Mouse (Mus musculus): ENCODE measurements around the gene Llcfc1. TPM values are rescaled to one million over a fixed set of nuclear protein-coding genes. Genes with fewer than 3 reads are reported as not detected.

The Llcfc1 gene
- polyA plus RNA-seq, 1 experiment from 2014 or later, result not detected

GRCm38 (mm10) chr6:41710281-41710680 is 26.1 kb downstream of the Llcfc1 start:
- Histone ChIP-seq H3K9me3 (no peaks in the 10 kb centered on the region), H3K4me1 (no peaks in the 10 kb centered on the region), H3K36me3 (no peaks in the 10 kb centered on the region), H3K27ac (no peak overlapping the region), H3K27me3 (replicated peaks) (no peaks in the 10 kb centered on the region), H3K9ac (no peak overlapping the region), H3K4me2 (replicated peaks) (no peak overlapping the region), H3K4me3 (no peak overlapping the region)
- 88% methylated on average over 1 of the region's 1 CpGs for WGBS
- ATAC-seq (ENCODE audit: low FRiP score, low read depth), result no peak

- Histone ChIP-seq H3K4me3 (no peak overlapping the region), H3K9me3 (no peaks in the 10 kb centered on the region), H3K27ac (no peak overlapping the region), H3K27me3 (replicated peaks) (no peaks in the 10 kb centered on the region), H3K4me2 (replicated peaks) (no peak overlapping the region), H3K9ac (no peak overlapping the region), H3K36me3 (no peaks in the 10 kb centered on the region), H3K4me1 (no peaks in the 10 kb centered on the region)
- WGBS, result 87% methylated on average over 2 of the region's 2 CpGs
- no peak for ATAC-seq (ENCODE audit: low FRiP score, low read depth)
Observed at GRCm38 (mm10) chr6:41721430-41721829, 37.2 kb downstream of the Llcfc1 start.

GRCm38 (mm10) chr6:41727989-41728609 is 43.9 kb downstream of the Llcfc1 start:
- ATAC-seq (ENCODE audit: low FRiP score, low read depth), result no peak
- H3K9ac ChIP-seq, result no peak overlapping the region
- no peak overlapping the region for H3K4me3 ChIP-seq
- no peaks in the 10 kb centered on the region for H3K4me1 ChIP-seq
- H3K9me3 ChIP-seq, result no peaks in the 10 kb centered on the region
- no peak overlapping the region for H3K27ac ChIP-seq
- WGBS, result 80% methylated on average over 1 of the region's 1 CpGs
- H3K36me3 ChIP-seq, result no peaks in the 10 kb centered on the region
- no peaks in the 10 kb centered on the region for H3K27me3 ChIP-seq (replicated peaks)
- H3K4me2 ChIP-seq (replicated peaks), result no peak overlapping the region

DNA sequence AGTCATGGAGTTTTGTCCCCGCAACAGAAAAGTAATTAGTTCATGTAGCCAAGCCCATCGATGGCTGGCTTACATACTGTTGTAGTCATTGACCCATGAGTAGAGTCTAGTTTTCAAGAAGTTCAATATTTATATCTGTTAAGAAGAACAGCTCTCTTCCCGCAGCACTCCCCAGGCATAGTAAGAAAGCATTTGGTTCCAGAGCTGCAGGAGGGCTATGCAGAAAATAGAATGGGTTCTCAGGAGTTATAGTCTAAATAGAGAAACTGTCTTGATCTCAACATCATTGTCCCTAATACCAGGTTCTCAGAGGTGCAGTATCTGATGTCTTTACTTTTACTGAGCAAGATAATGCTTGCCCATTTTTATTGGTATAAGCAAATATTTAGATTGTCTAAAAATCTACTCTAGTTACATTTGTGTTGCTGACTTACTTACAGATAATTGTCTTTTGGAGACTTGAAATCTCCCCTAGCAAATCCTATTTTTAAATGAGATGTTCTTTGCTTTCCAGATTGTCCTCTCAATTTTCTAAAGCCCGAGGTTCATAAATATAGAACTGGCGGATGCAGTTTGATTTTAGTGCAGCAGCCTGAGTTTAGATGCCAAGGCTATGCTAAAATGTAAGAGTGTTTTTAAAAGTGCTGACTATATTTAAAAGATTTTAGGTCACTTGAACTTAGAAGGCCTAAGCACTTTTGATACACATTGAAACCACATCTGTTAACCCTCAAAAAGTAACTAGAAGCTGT is 50.7 kb downstream of the Llcfc1 start:
- H3K27me3 ChIP-seq (replicated peaks), result no peaks in the 10 kb centered on the region
- no peak overlapping the region for H3K4me2 ChIP-seq (replicated peaks)
- H3K4me3 ChIP-seq, result no peak overlapping the region
- no peak for ATAC-seq (ENCODE audit: low FRiP score, low read depth)
- no peaks in the 10 kb centered on the region for H3K9me3 ChIP-seq
- H3K4me1 ChIP-seq, result no peaks in the 10 kb centered on the region
- no peak overlapping the region for H3K27ac ChIP-seq
- no peak overlapping the region for H3K9ac ChIP-seq
- WGBS, result 90% methylated on average over 5 of the region's 5 CpGs
- H3K36me3 ChIP-seq, result no peaks in the 10 kb centered on the region

Other genes with a start within 250 kb of the Llcfc1 start
- not detected in 2 replicates for gene Gm10334, start 238.3 kb upstream of the Llcfc1 start, polyA plus RNA-seq (2016; fragmentation: Nextera tagmentation; extraction: Ambion mirVana)
- not detected in 2 replicates for gene Prss1, start 225.5 kb upstream of the Llcfc1 start, polyA plus RNA-seq (2016; fragmentation: Nextera tagmentation; extraction: Ambion mirVana)
- not detected in 2 replicates for gene Prss2, start 162.6 kb upstream of the Llcfc1 start, polyA plus RNA-seq (2016; fragmentation: Nextera tagmentation; extraction: Ambion mirVana)
- gene Ephb6, start 78.9 kb upstream of the Llcfc1 start, polyA plus RNA-seq (2016; fragmentation: Nextera tagmentation; extraction: Ambion mirVana), result 22.7 and 23.6 TPM in 2 replicates
- gene Trpv6, start 48.0 kb upstream of the Llcfc1 start, polyA plus RNA-seq (2016; fragmentation: Nextera tagmentation; extraction: Ambion mirVana), result 0.49 and 0.57 TPM in 2 replicates
- not detected in 2 replicates for gene Trpv5, start 3.7 kb upstream of the Llcfc1 start, polyA plus RNA-seq (2016; fragmentation: Nextera tagmentation; extraction: Ambion mirVana)
- gene Kel, start 19.9 kb downstream of the Llcfc1 start, polyA plus RNA-seq (2016; fragmentation: Nextera tagmentation; extraction: Ambion mirVana), result 6.5 and 7.6 TPM in 2 replicates
- not detected in 2 replicates for gene Olfr459, start 90.7 kb downstream of the Llcfc1 start, polyA plus RNA-seq (2016; fragmentation: Nextera tagmentation; extraction: Ambion mirVana)
- not detected in 2 replicates for gene Pip, start 163.1 kb downstream of the Llcfc1 start, polyA plus RNA-seq (2016; fragmentation: Nextera tagmentation; extraction: Ambion mirVana)
- not detected in 2 replicates for gene Sval2, start 168.6 kb downstream of the Llcfc1 start, polyA plus RNA-seq (2016; fragmentation: Nextera tagmentation; extraction: Ambion mirVana)